Mouse (Mus musculus) left cerebral cortex, adult 9 months (tissue): ENCODE data around the gene C130074G19Rik.

Experiments used
- DNase-seq, 2 experiments: peaks; one replicate each; pipeline ENCODE4 v3.0.0; 2022; ENCODE audit warnings: low spot score in 2 of 2

C130074G19Rik gene

GRCm38 (mm10) chr1:184873910-184874309 is 9.1 kb downstream of the C130074G19Rik start:
- DNase-seq = no peak

- DNase-seq = no peak
Measured at GRCm38 (mm10) chr1:184872069-184872819, 10.8 kb downstream of the C130074G19Rik start.

GRCm38 (mm10) chr1:184871506-184871905 is 11.5 kb downstream of the C130074G19Rik start:
- no peak for DNase-seq

GRCm38 (mm10) chr1:184870646-184871385 is 12.2 kb downstream of the C130074G19Rik start:
- DNase-seq = no peak

- no peak for DNase-seq
Measured at GRCm38 (mm10) chr1:184869939-184870565, 13.0 kb downstream of the C130074G19Rik start.

GRCm38 (mm10) chr1:184867640-184868120 is 15.3 kb downstream of the C130074G19Rik start:
- DNase-seq = no peak

- no peak for DNase-seq
Measured at GRCm38 (mm10) chr1:184864381-184864801, 18.6 kb downstream of the C130074G19Rik start.

GRCm38 (mm10) chr1:184862636-184863035 is 20.4 kb downstream of the C130074G19Rik start:
- no peak for DNase-seq

GRCm38 (mm10) chr1:184861551-184861950 is 21.5 kb downstream of the C130074G19Rik start:
- no peak for DNase-seq

GRCm38 (mm10) chr1:184860276-184860675 is 22.7 kb downstream of the C130074G19Rik start:
- DNase-seq = no peak

GRCm38 (mm10) chr1:184858253-184858652 is 24.8 kb downstream of the C130074G19Rik start:
- no peak for DNase-seq

GRCm38 (mm10) chr1:184857216-184857615 is 25.8 kb downstream of the C130074G19Rik start:
- peak in 1 of 2 experiments; percentile 40 for DNase-seq

GRCm38 (mm10) chr1:184853922-184854321 is 29.1 kb downstream of the C130074G19Rik start:
- DNase-seq = no peak

- peak in 1 of 2 experiments; percentile 59 for DNase-seq
Measured at GRCm38 (mm10) chr1:184853339-184853738, 29.7 kb downstream of the C130074G19Rik start.

- DNase-seq = peak; percentile 47 to 91
Measured at GRCm38 (mm10) chr1:184851741-184852618, 31.0 kb downstream of the C130074G19Rik start.

- no peak for DNase-seq
Measured at GRCm38 (mm10) chr1:184851166-184851565, 31.9 kb downstream of the C130074G19Rik start.

- no peak for DNase-seq
Measured at GRCm38 (mm10) chr1:184846973-184847372, 36.0 kb downstream of the C130074G19Rik start.

GRCm38 (mm10) chr1:184846092-184846750 is 36.8 kb downstream of the C130074G19Rik start, which contains the start of gene Marc2:
Marc2 (minus strand) TSS chr1:184846451.
- no peak for DNase-seq

GRCm38 (mm10) chr1:184845111-184846071 is 37.6 kb downstream of the C130074G19Rik start:
- peak; percentile 69 to 85 for DNase-seq
